ENCODE assay signal across 28 mouse cellular contexts in genomic region chr2:73557956-73558355, GRCm38 (mm10). TPM values are rescaled to one million over a fixed set of nuclear protein-coding genes. Genes with fewer than 3 reads are reported as not detected.
A peak's percentile ranks its signal among the peaks of the same experiment; 100 is the strongest.
DNase-seq lines count a peak whose midpoint lies in the region; ATAC-seq and TF ChIP-seq lines count a peak whose summit lies in the region.
"Had no signal": no experiment of that assay in that cellular context is flagged by ENCODE, and none has a peak within 500 bp of the region (broad histone marks: within the 10 kb centered on the region; RNA-seq: fewer than 3 reads in every experiment).

No protein-coding gene starts in this region.

- peaks cover 8% of the 10 kb centered on the region; the same call in 1 of the 2 replicates for H3K4me1 ChIP-seq in kidney, embryonic 14.5 days (ENCODE audit: control insufficient read depth, insufficient read depth, low read length)
- H3K4me1 ChIP-seq in kidney, embryonic 16.5 days (ENCODE audit: insufficient read depth, low read length) = peaks cover 5% of the 10 kb centered on the region; the same call in 1 of the 2 replicates
- no peaks in the 10 kb centered on the region for H3K4me1 ChIP-seq in kidney, postnatal 0 days (replicated peaks; ENCODE audit: insufficient read depth, low read length)
- H3K4me1 ChIP-seq in midbrain, postnatal 0 days (ENCODE audit: insufficient read depth, low read length) = no peaks in the 10 kb centered on the region

- no peaks in the 10 kb centered on the region for H3K9me3 ChIP-seq in kidney, embryonic 14.5 days (ENCODE audit: control insufficient read depth, low read length)
- H3K9me3 ChIP-seq in kidney, embryonic 16.5 days (ENCODE audit: low read length) = no peaks in the 10 kb centered on the region
- no peaks in the 10 kb centered on the region for H3K9me3 ChIP-seq in kidney, postnatal 0 days (replicated peaks; ENCODE audit: low read length)
- H3K9me3 ChIP-seq in midbrain, postnatal 0 days (ENCODE audit: low read length) = no peaks in the 10 kb centered on the region
- H3K9me3 ChIP-seq: embryonic facial prominence, embryonic 10.5 days; embryonic facial prominence, embryonic 13.5 days; forebrain, embryonic 12.5 days; forebrain, embryonic 15.5 days; heart, embryonic 12.5 days; heart, embryonic 15.5 days; hindbrain, embryonic 10.5 days; hindbrain, embryonic 13.5 days had no signal

- no peak overlapping the region for H3K4me2 ChIP-seq in kidney, embryonic 14.5 days (replicated peaks; ENCODE audit: low read depth, low read length)
- H3K4me2 ChIP-seq in kidney, embryonic 16.5 days (replicated peaks; ENCODE audit: low read depth, low read length) = no peak overlapping the region
- no peak overlapping the region for H3K4me2 ChIP-seq in kidney, postnatal 0 days (ENCODE audit: low read length)
- H3K4me2 ChIP-seq in midbrain, postnatal 0 days (ENCODE audit: low read depth, low read length, poor library complexity, severe bottlenecking) = no peak overlapping the region
- H3K4me2 ChIP-seq: embryonic facial prominence, embryonic 13.5 days; forebrain, embryonic 12.5 days; forebrain, embryonic 15.5 days; heart, embryonic 12.5 days; heart, embryonic 15.5 days; hindbrain, embryonic 13.5 days had no signal

- ATAC-seq in kidney, embryonic 14.5 days (ENCODE audit: low FRiP score, low TSS enrichment) = no peak
- no peak for ATAC-seq in kidney, embryonic 16.5 days (ENCODE audit: low FRiP score, low TSS enrichment)
- ATAC-seq in kidney, postnatal 0 days (replicated peaks; ENCODE audit: low FRiP score, low read depth) = no peak
- ATAC-seq in midbrain, postnatal 0 days (ENCODE audit: low FRiP score) = no peak
- ATAC-seq: forebrain, embryonic 15.5 days had no signal

- peak; percentile 40 for DNase-seq in kidney, adult 18-20 months
- peak; percentile 83 for DNase-seq in kidney, adult 9 months
- no peak for DNase-seq in kidney, postnatal 0 days (ENCODE audit: low spot score)
- no peak for DNase-seq in midbrain, postnatal 0 days (ENCODE audit: low spot score)
- no peak for DNase-seq in left cerebral cortex, postnatal 25 days (ENCODE audit: low spot score in 2 of 2)
- DNase-seq: adrenal gland, adult 2 months; adrenal gland, postnatal 14 days; B cell, adult 2 months; cerebellum, adult 11 months; cerebellum, adult 8-10 months; cerebellum, postnatal 10 days; cerebellum, postnatal 36 days; embryo, embryonic 11 days; gastrocnemius, postnatal 25 days; heart, adult 18-20 months; heart, postnatal 10 days; heart, postnatal 36 days had no signal

- H3K27ac ChIP-seq in kidney, embryonic 14.5 days (ENCODE audit: low read depth, low read length) = no peak overlapping the region
- H3K27ac ChIP-seq in kidney, embryonic 16.5 days (ENCODE audit: low read length) = no peak overlapping the region
- no peak overlapping the region for H3K27ac ChIP-seq in kidney, postnatal 0 days
- no peak overlapping the region for H3K27ac ChIP-seq in midbrain, postnatal 0 days (ENCODE audit: low read depth, low read length)
- H3K27ac ChIP-seq: embryonic facial prominence, embryonic 10.5 days; embryonic facial prominence, embryonic 13.5 days; forebrain, embryonic 12.5 days; forebrain, embryonic 15.5 days; heart, embryonic 15.5 days; hindbrain, embryonic 10.5 days; hindbrain, embryonic 13.5 days had no signal

- H3K4me3 ChIP-seq in kidney, embryonic 14.5 days (ENCODE audit: low read length) = no peak overlapping the region
- no peak overlapping the region for H3K4me3 ChIP-seq in kidney, embryonic 16.5 days (ENCODE audit: low read length)
- H3K4me3 ChIP-seq in kidney, postnatal 0 days (replicated peaks; ENCODE audit: low read depth, low read length) = no peak overlapping the region
- H3K4me3 ChIP-seq in midbrain, postnatal 0 days (ENCODE audit: low read depth, low read length) = no peak overlapping the region
- H3K4me3 ChIP-seq: embryonic facial prominence, embryonic 10.5 days; embryonic facial prominence, embryonic 13.5 days; erythroblast, embryonic 14.5 days; forebrain, embryonic 12.5 days; forebrain, embryonic 15.5 days; heart, embryonic 12.5 days; heart, embryonic 15.5 days; hindbrain, embryonic 10.5 days; hindbrain, embryonic 13.5 days had no signal

- 68% methylated on average over 8 of the region's 8 CpGs for WGBS in kidney, embryonic 14.5 days
- 56% methylated on average over 8 of the region's 8 CpGs for WGBS in kidney, embryonic 16.5 days
- 58% methylated on average over 8 of the region's 8 CpGs for WGBS in kidney, postnatal 0 days
- 78% methylated on average over 8 of the region's 8 CpGs for WGBS in midbrain, postnatal 0 days

- intact Hi-C loops in left cerebral cortex, postnatal 25 days (cut with DNase I) = loop anchor here (10.0 kb wide), 1 partner anchor 437 kb away; no protein-coding TSS in a partner anchor

- TF ChIP-seq CTCF in kidney, postnatal 0 days (IDR thresholded peaks at IDR 0.05; ENCODE audit: low read depth) = peak; percentile 24; the same call in 1 of the 2 replicates
- no peak for TF ChIP-seq CTCF in midbrain, postnatal 0 days (IDR thresholded peaks at IDR 0.05)

- no peaks in the 10 kb centered on the region for H3K36me3 ChIP-seq in kidney, embryonic 14.5 days (ENCODE audit: control insufficient read depth, insufficient read depth, low read length)
- H3K36me3 ChIP-seq in kidney, embryonic 16.5 days (ENCODE audit: insufficient read depth, low read length) = no peaks in the 10 kb centered on the region
- H3K36me3 ChIP-seq in kidney, postnatal 0 days (ENCODE audit: insufficient read depth, low read length) = no peaks in the 10 kb centered on the region
- H3K36me3 ChIP-seq in midbrain, postnatal 0 days (ENCODE audit: insufficient read depth, low read length) = no peaks in the 10 kb centered on the region
- H3K36me3 ChIP-seq: embryonic facial prominence, embryonic 10.5 days; embryonic facial prominence, embryonic 13.5 days; forebrain, embryonic 12.5 days; forebrain, embryonic 15.5 days; heart, embryonic 12.5 days; heart, embryonic 15.5 days; hindbrain, embryonic 10.5 days; hindbrain, embryonic 13.5 days had no signal

- H3K27me3 ChIP-seq in kidney, embryonic 14.5 days (ENCODE audit: control insufficient read depth, insufficient read depth, low read length) = no peaks in the 10 kb centered on the region
- no peaks in the 10 kb centered on the region for H3K27me3 ChIP-seq in kidney, embryonic 16.5 days (ENCODE audit: insufficient read depth, low read length)
- no peaks in the 10 kb centered on the region for H3K27me3 ChIP-seq in kidney, postnatal 0 days (ENCODE audit: insufficient read depth, low read length)
- no peaks in the 10 kb centered on the region for H3K27me3 ChIP-seq in midbrain, postnatal 0 days (ENCODE audit: insufficient read depth, low read length)
- H3K27me3 ChIP-seq: embryonic facial prominence, embryonic 13.5 days; forebrain, embryonic 15.5 days; heart, embryonic 12.5 days; heart, embryonic 15.5 days; hindbrain, embryonic 13.5 days had no signal

- no peak overlapping the region for H3K9ac ChIP-seq in kidney, embryonic 14.5 days (ENCODE audit: low read depth, low read length)
- H3K9ac ChIP-seq in kidney, embryonic 16.5 days (replicated peaks; ENCODE audit: low read length) = no peak overlapping the region
- no peak overlapping the region for H3K9ac ChIP-seq in kidney, postnatal 0 days (ENCODE audit: low read depth, low read length)
- H3K9ac ChIP-seq in midbrain, postnatal 0 days (replicated peaks; ENCODE audit: low read length, poor library complexity, severe bottlenecking) = no peak overlapping the region
- H3K9ac ChIP-seq: embryonic facial prominence, embryonic 13.5 days; forebrain, embryonic 12.5 days; forebrain, embryonic 15.5 days; heart, embryonic 12.5 days; heart, embryonic 15.5 days; hindbrain, embryonic 13.5 days had no signal

RNA-seq across cellular contexts. Expression of gene Chrna1, which starts 22.2 kb away (rescaled TPM):
- 0.35 and 0.86 TPM in 2 replicates for polyA plus RNA-seq in kidney, embryonic 14.5 days (2014; fragmentation: Nextera tagmentation; extraction: Ambion mirVana)
- 0.36 and 0.72 TPM in 2 replicates for polyA plus RNA-seq in kidney, embryonic 16.5 days (2015; fragmentation: Nextera tagmentation; extraction: Ambion mirVana)
- 0.11 and 0.15 TPM in 2 replicates for polyA plus RNA-seq in kidney, postnatal 0 days (2015; fragmentation: Nextera tagmentation; extraction: Ambion mirVana)
- 0.22 TPM in 1 of 2 replicates, not detected in the other for total RNA-seq in midbrain, postnatal 0 days (2014; rRNA removed)
- polyA plus RNA-seq in midbrain, postnatal 0 days (2015; fragmentation: Nextera tagmentation; extraction: Ambion mirVana) = 0.25 and 0.31 TPM in 2 replicates
- total RNA-seq in left cerebral cortex, postnatal 25 days (2021) = under 1 TPM in 1 of 2 experiments, not detected in 1; 0.18 TPM
- total RNA-seq: adrenal gland, adult 2 months; adrenal gland, postnatal 14 days; heart, postnatal 10 days; heart, postnatal 36 days had no signal
- polyA plus RNA-seq: erythroblast, embryonic 14.5 days had no signal

RNA-seq across cellular contexts. Expression of gene Wipf1, which starts 28.4 kb away (rescaled TPM):
- 8.3 and 12.9 TPM in 2 replicates for polyA plus RNA-seq in kidney, embryonic 14.5 days (2014; fragmentation: Nextera tagmentation; extraction: Ambion mirVana)
- 8.6 and 10.4 TPM in 2 replicates for polyA plus RNA-seq in kidney, embryonic 16.5 days (2015; fragmentation: Nextera tagmentation; extraction: Ambion mirVana)
- 7.6 and 8.0 TPM in 2 replicates for polyA plus RNA-seq in kidney, postnatal 0 days (2015; fragmentation: Nextera tagmentation; extraction: Ambion mirVana)
- 1.8 and 4.3 TPM in 2 replicates for total RNA-seq in midbrain, postnatal 0 days (2014; rRNA removed)
- 2.1 and 2.4 TPM in 2 replicates for polyA plus RNA-seq in midbrain, postnatal 0 days (2015; fragmentation: Nextera tagmentation; extraction: Ambion mirVana)
- total RNA-seq in left cerebral cortex, postnatal 25 days (2021) = 1 to 10 TPM; 7.0 to 8.4 TPM

Comparison
In these comparisons a context has a peak if more than half of its experiments do, and no peak if none do; other contexts are left out.
1. DNase-seq: peak in kidney, adult 18-20 months (single experiment) and kidney, adult 9 months (single experiment); none in kidney, postnatal 0 days (single experiment), midbrain, postnatal 0 days (single experiment) and left cerebral cortex, postnatal 25 days (0 of 2).